Mouse (Mus musculus) liver, embryonic 15.5 days (tissue): ENCODE measurements around the gene Keap1. TPM values are rescaled to one million over a fixed set of nuclear protein-coding genes. Genes with fewer than 3 reads are reported as not detected.
"Not testable (repeated sequence)": the region's sequence is repeated elsewhere in the genome, so short reads cannot be mapped to it uniquely, and the experiment has no call there.

Experiments used
- ATAC-seq: fragments of 200-750 bp; cut with Nextera tagmentation; 2 replicates; pipeline ENCODE4 v1.8.0; 2017; ENCODE audit warnings: moderate number of reproducible peaks, mild to moderate bottlenecking, moderate library complexity; ENCODE audit not compliant: insufficient read depth
- H3K27ac ChIP-seq: fragments of 300-500 bp; sonication (generic); replicated peaks from 2 replicates; pipeline ENCODE4 v1.5.1; 2015; ENCODE audit warnings: mild to moderate bottlenecking, inconsistent platforms
- H3K27me3 ChIP-seq: fragments of 300-500 bp; sonication (generic); 2 replicates; pipeline ENCODE4 v1.6.1; 2015; ENCODE audit warnings: mild to moderate bottlenecking, inconsistent platforms
- H3K36me3 ChIP-seq: fragments of 300-500 bp; sonication (generic); replicated peaks from 2 replicates; pipeline ENCODE4 v1.6.1; 2015; ENCODE audit warnings: moderate library complexity, mild to moderate bottlenecking, inconsistent platforms
- H3K4me1 ChIP-seq: fragments of 300-500 bp; sonication (generic); replicated peaks from 2 replicates; pipeline ENCODE4 v1.6.1; 2015; ENCODE audit warnings: inconsistent platforms
- H3K4me2 ChIP-seq: fragments of 300-500 bp; sonication (generic); 2 replicates; pipeline ENCODE4 v1.6.1; 2015; ENCODE audit warnings: moderate library complexity, mild to moderate bottlenecking, inconsistent platforms
- H3K4me3 ChIP-seq: fragments of 300-500 bp; sonication (generic); replicated peaks from 2 replicates; pipeline ENCODE4 v1.5.1; 2015; ENCODE audit warnings: mild to moderate bottlenecking, inconsistent platforms
- H3K9ac ChIP-seq: fragments of 300-500 bp; sonication (generic); 2 replicates; pipeline ENCODE4 v1.6.1; 2015; ENCODE audit warnings: moderate library complexity, mild to moderate bottlenecking, inconsistent platforms
- H3K9me3 ChIP-seq: fragments of 300-500 bp; sonication (generic); replicated peaks from 2 replicates; pipeline ENCODE4 v1.6.1; 2016; ENCODE audit warnings: inconsistent platforms
- WGBS: fragments of 180-500 bp; shearing (Covaris S2); methylation state at CpG from one replicate; pipeline ENCODE4 v1.1.7; 2015; ENCODE audit warnings: mixed read lengths; ENCODE audit not compliant: insufficient replicate concordance; 5-methylcytosine and 5-hydroxymethylcytosine counted together
- polyA plus RNA-seq: library from polyadenylated mRNA; unstranded; fragments of >200 nt; fragmentation: Nextera tagmentation; extraction: Ambion mirVana; gene quantifications from 2 replicates; pipeline ENCODE4 v1.2.1, GENCODE M21; 2015

The Keap1 gene
- polyA plus RNA-seq, 1 experiment from 2014 or later = 27.9 TPM

GRCm38 (mm10) chr9:21260491-21261040, 21.4 kb upstream of the Keap1 start:
- Histone ChIP-seq H3K4me3 (no peak overlapping the region), H3K4me1 (peaks cover 38% of the 10 kb centered on the region), H3K4me2 (no peak overlapping the region), H3K36me3 (no peaks in the 10 kb centered on the region), H3K9me3 (no peaks in the 10 kb centered on the region), H3K9ac (no peak overlapping the region), H3K27ac (no peak overlapping the region), H3K27me3 (peaks cover 11% of the 10 kb centered on the region; the same call in 1 of the 2 replicates)
- WGBS = 57% methylated on average over 6 of the region's 6 CpGs
- ATAC-seq = no peak

GRCm38 (mm10) chr9:21256349-21256748, 17.2 kb upstream of the Keap1 start:
- not testable (repeated sequence) for H3K9ac ChIP-seq, H3K4me3 ChIP-seq, H3K27ac ChIP-seq, H3K4me2 ChIP-seq, H3K9me3 ChIP-seq, H3K36me3 ChIP-seq, H3K4me1 ChIP-seq, ATAC-seq
- H3K27me3 ChIP-seq = peaks cover 37% of the 10 kb centered on the region
- WGBS = 47% methylated on average over 4 of the region's 4 CpGs

- H3K9me3 ChIP-seq = no peaks in the 10 kb centered on the region
- no peak overlapping the region for H3K9ac ChIP-seq
- no peak for ATAC-seq
- peaks cover 9% of the 10 kb centered on the region for H3K4me1 ChIP-seq
- H3K36me3 ChIP-seq = no peaks in the 10 kb centered on the region
- no peak overlapping the region for H3K27ac ChIP-seq
- H3K4me3 ChIP-seq = no peak overlapping the region
- H3K4me2 ChIP-seq = no peak overlapping the region
- H3K27me3 ChIP-seq = peaks cover 54% of the 10 kb centered on the region
Measured at GRCm38 (mm10) chr9:21254690-21255089, 15.5 kb upstream of the Keap1 start.

- ATAC-seq = no peak
- Histone ChIP-seq H3K4me1 (peaks cover 24% of the 10 kb centered on the region), H3K27ac (no peak overlapping the region), H3K9me3 (no peaks in the 10 kb centered on the region), H3K9ac (no peak overlapping the region), H3K36me3 (no peaks in the 10 kb centered on the region), H3K4me3 (no peak overlapping the region), H3K27me3 (peaks cover 78% of the 10 kb centered on the region), H3K4me2 (no peak overlapping the region)
- 66% methylated on average over 13 of the region's 13 CpGs for WGBS
Measured at GRCm38 (mm10) chr9:21251116-21251735, 12.1 kb upstream of the Keap1 start.

GRCm38 (mm10) chr9:21250509-21250908, 11.3 kb upstream of the Keap1 start:
- H3K9me3 ChIP-seq = no peaks in the 10 kb centered on the region
- no peak overlapping the region for H3K4me3 ChIP-seq
- 35% methylated on average over 2 of the region's 2 CpGs for WGBS
- H3K27ac ChIP-seq = no peak overlapping the region
- peaks cover 85% of the 10 kb centered on the region for H3K27me3 ChIP-seq
- peaks cover 25% of the 10 kb centered on the region for H3K4me1 ChIP-seq
- no peak overlapping the region for H3K9ac ChIP-seq
- H3K36me3 ChIP-seq = no peaks in the 10 kb centered on the region
- ATAC-seq = no peak
- H3K4me2 ChIP-seq = no peak overlapping the region

- Histone ChIP-seq H3K4me3 (no peak overlapping the region), H3K4me2 (0 out of 2 replicates have a peak overlapping the region, but pooled peaks have one; percentile 3), H3K9ac (no peak overlapping the region), H3K9me3 (no peaks in the 10 kb centered on the region), H3K36me3 (no peaks in the 10 kb centered on the region), H3K27me3 (peaks cover 91% of the 10 kb centered on the region), H3K4me1 (peaks cover 31% of the 10 kb centered on the region), H3K27ac (no peak overlapping the region)
- WGBS = 22% methylated on average over 17 of the region's 17 CpGs
- peak; percentile 32; the same call in 1 of the 2 replicates for ATAC-seq
Measured at GRCm38 (mm10) chr9:21249629-21250508, 10.7 kb upstream of the Keap1 start.

GRCm38 (mm10) chr9:21248326-21248725, 9.2 kb upstream of the Keap1 start, which contains the start of gene S1pr5:
Gene S1pr5, minus strand, starts transcription at chr9:21248443.
- ATAC-seq = no peak
- Histone ChIP-seq H3K4me2 (peak within 1 kb of the TSS; percentile 59), H3K9me3 (no peaks in the 10 kb centered on the region), H3K36me3 (no peaks in the 10 kb centered on the region), H3K27me3 (peaks cover 100% of the 10 kb centered on the region), H3K27ac (no peak within 1 kb of the TSS), H3K9ac (no peak within 1 kb of the TSS), H3K4me1 (peaks cover 43% of the 10 kb centered on the region), H3K4me3 (peak within 1 kb of the TSS; percentile 32)
- WGBS = 3% methylated on average over 30 of the region's 30 CpGs

GRCm38 (mm10) chr9:21246342-21246741, 7.2 kb upstream of the Keap1 start:
- no peak for ATAC-seq
- no peak overlapping the region for H3K9ac ChIP-seq
- no peak overlapping the region for H3K27ac ChIP-seq
- peaks cover 46% of the 10 kb centered on the region for H3K4me1 ChIP-seq
- H3K4me3 ChIP-seq = no peak overlapping the region
- no peaks in the 10 kb centered on the region for H3K36me3 ChIP-seq
- WGBS = 74% methylated on average over 1 of the region's 1 CpGs
- H3K27me3 ChIP-seq = peaks cover 99% of the 10 kb centered on the region
- H3K4me2 ChIP-seq = no peak overlapping the region
- no peaks in the 10 kb centered on the region for H3K9me3 ChIP-seq

- Histone ChIP-seq H3K27ac (no peak overlapping the region), H3K27me3 (peaks cover 87% of the 10 kb centered on the region), H3K4me2 (peak overlapping the region; percentile 67), H3K9ac (no peak overlapping the region), H3K4me3 (peak overlapping the region; percentile 42), H3K4me1 (peaks cover 50% of the 10 kb centered on the region), H3K9me3 (no peaks in the 10 kb centered on the region), H3K36me3 (no peaks in the 10 kb centered on the region)
- WGBS = 5% methylated on average over 16 of the region's 16 CpGs
- ATAC-seq = no peak
Measured at GRCm38 (mm10) chr9:21245113-21245487, 5.9 kb upstream of the Keap1 start.

- peaks cover 82% of the 10 kb centered on the region for H3K27me3 ChIP-seq
- H3K9ac ChIP-seq = no peak overlapping the region
- 2% methylated on average over 72 of the region's 72 CpGs for whole genome bisulfite sequencing
- no peak for ATAC-seq
- H3K4me1 ChIP-seq = peaks cover 50% of the 10 kb centered on the region
- no peaks in the 10 kb centered on the region for H3K36me3 ChIP-seq
- no peaks in the 10 kb centered on the region for H3K9me3 ChIP-seq
- H3K4me2 ChIP-seq = peak overlapping the region; percentile 67
- peak overlapping the region; percentile 42 for H3K4me3 ChIP-seq
- no peak overlapping the region for H3K27ac ChIP-seq
Measured at GRCm38 (mm10) chr9:21244428-21245112, 5.4 kb upstream of the Keap1 start.
